Mouse (Mus musculus) lung, postnatal 14 days (tissue): ENCODE data around the gene Fbf1.
"Not testable (repeated sequence)": the region's sequence is repeated elsewhere in the genome, so short reads cannot be mapped to it uniquely, and the experiment has no call there.

Source experiments
- DNase-seq: peaks from one replicate; pipeline ENCODE4 v3.0.0; 2021

Gene Fbf1

DNA sequence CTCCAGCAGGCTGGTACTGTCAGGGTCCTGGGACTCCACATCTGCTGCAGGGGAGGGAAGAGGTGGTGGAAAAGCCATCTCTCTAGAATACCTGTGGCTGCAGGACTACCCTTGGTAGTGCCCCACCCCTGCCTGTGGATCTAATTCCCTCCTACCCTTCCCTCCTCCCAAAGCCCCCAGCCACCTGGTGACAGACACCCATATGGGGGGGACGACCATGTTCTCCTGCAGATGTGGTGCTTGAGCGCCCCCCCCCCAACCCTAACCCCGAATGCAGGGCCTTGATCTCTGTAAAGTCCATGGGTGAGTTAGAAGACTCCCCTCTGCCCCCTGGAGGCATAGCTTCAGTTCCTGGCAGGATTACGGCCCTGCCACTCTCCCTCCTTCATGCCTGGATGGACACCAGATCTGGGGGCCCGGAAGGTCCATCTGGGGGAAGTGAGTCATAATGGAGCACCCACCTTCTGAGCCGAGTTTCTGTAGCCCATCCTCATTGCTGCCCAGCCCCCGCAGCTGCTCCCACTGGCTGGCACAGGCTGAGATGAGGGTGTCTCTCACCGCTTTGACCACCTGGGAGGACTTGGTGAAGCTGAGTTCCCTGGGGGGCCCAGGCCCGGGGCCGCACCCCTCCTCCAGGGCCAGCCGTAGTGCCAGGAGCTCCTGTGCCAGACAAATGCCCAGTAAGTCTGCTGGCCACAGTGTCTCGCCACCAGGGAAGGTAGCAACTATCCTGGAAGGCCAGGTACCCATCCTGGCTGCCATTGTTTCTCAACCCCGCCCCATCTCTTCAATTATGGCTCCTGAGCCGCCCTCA, 60.8 kb downstream of the Fbf1 start:
- DNase-seq, result no peak

DNA sequence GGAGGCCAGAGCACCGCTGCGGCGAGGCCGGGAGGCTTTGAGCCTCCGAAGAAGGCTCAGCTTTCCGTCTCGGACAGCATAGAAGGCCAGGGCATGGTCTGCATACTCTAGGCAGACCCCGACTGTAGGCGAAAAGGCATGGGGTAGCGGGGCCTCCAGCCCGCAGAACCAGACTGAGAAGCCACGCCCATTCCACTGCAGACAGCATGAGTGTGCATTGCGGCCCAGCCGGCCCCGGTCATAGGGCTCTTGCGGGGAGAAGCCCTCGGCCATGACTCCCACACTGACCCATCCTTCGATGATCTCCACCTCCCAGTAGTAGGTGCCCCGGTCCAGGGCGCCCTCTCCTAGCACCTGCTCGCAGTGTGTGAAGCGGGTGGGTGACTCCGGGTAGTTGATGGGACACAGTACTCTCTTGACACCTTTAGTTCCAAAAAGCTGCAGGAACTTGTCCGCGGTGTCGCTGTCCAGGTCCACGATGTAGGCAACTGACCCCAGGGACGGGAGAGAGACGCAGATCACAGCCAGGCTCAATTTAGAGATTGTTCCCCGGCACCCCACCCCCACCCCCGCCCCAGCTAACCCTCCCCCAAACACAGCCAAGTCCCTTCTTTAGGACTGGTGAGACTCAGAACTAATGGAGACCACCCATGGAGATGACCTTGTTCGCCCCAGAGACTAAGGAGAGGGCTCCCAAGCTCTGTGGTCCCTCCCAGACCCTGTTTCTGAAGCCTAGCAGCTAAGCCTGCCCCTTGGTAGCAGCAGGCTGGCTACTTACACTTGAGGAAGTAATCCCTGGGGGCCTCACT, 61.6 kb downstream of the Fbf1 start:
- DNase-seq, result no peak

DNA sequence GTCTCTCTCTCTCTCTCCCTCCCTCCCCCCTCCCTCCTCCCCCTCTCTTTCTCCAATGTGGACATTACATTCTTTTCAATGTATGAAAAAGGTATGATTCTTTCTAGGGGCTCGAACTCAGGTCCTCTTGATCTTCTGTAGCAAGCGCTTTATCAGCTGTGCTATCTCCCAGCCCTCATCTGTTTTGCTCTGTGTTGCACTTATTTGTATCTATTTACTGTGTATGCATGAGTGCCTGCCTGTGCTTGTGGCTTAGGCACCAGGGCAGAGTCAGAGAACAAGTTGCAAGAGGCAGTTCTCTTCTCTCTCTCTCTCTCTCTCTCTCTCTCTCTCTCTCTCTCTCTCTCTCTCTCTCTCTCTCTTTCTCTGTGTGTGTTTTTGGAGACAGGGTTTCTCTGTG, 62.9 kb downstream of the Fbf1 start:
- no peak for DNase-seq

DNA sequence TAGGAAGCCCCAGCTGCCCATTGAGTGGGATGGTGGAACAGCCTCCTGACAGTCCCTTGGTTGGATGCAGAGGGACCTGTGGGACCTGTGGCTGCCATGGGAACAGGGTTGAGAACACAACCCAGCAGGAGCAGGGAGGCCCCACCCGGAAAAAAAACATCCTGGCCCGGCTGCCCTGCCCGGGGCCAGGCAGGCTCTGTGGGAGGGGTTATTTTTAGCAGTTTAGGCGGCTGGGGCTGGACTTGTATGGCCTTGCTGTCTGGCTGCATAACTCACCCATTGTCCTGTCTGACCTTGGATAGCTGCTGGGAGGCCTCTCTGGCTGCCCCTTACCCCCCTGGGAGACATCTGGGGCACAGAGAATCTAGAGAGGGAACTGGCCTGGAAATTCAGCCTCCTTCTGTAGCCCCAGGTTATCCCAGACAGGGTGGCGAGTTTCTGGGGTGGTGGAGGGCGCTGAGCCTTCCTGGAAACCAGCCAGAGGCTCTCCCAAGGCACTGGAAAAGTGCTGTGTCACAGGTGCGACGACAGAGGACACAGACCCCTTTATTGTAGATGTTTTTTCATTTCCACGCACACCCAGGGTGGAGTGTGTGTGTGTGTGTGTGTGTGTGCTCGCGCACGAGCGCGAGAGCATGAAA, 63.8 kb downstream of the Fbf1 start:
- peak; percentile 60 for DNase-seq

DNA sequence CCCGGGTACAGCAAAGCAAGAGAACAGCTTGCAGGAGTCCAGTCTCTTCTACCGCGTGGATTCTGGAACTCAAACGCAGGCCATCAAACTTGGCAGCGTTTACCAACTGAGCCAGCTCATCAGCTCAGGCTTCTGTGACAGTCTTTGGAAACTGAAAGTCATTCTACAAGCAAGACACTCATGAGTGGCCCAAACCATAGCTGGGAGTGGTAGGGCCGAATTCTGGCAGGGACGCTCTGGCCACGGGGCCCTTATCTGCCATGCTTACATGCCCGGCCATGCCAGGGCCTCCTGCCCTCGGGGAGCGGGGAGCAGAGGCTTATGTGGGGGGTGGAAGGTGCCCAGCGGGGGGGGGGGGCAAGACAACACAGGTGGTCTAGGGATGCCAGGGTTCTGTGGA, 64.4 kb downstream of the Fbf1 start:
- no peak for DNase-seq

DNA sequence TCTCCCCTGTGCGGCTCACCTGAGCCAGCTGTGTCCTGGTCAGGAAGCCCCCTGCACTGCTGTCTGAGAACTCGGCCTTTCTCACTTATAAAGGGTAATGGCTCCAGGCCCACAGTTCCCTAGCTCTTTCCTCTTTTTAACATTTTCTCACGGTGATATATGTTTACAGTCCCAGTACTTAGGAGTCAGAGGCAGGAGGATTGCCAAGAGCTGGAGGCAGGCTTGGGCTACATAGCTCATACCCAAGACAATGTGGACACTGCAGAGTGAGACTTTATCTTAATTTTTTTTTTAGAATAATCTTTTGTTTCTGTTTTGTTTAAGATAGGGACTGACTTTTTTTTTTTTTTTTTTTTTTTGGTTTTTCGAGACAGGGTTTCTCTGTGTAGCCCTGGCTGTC, 65.5 kb downstream of the Fbf1 start:
- DNase-seq, result no peak

DNA sequence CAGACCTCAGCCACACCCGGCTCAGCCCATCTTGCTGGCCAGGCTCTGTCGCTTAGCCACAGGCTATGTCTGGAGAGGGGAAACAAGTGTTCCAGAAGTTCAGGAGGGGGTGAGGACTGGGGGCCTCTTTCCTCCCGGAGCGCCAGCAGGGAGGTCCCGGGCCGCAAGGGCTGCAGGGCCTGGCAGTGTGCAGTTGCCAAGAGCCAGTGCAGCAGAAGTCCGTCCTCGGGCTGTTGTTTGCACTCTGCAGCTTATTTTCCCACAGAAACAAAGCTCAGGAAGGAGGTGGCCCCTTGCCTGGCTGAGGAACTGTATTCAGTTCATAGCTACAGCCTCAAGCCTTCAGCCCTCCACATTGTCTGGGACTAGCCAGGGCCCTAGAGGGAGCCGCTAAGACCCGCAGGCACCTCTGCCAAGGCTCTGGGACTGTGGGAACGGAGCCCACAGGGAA, 66.0 kb downstream of the Fbf1 start:
- peak; percentile 59 for DNase-seq

DNA sequence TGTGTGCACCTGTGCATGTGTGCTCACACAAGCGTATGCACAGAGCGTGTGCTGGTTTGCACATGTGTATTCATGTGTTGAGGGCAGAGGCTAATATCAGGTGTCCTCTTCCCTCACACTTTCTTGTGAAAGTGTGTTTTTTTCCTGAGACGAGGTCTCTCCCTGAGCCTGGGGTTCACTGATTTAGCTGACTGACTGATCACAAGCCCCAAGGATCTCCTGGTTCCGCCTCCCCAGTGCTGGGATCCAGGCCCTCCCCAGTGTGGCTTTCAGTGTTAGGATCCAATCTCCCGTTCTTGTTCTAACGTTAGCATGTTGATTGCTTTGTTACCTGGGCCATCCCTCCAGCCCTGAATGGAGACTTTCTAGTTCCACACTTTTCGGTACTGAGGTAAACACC, 67.1 kb downstream of the Fbf1 start:
- DNase-seq, result no peak

DNA sequence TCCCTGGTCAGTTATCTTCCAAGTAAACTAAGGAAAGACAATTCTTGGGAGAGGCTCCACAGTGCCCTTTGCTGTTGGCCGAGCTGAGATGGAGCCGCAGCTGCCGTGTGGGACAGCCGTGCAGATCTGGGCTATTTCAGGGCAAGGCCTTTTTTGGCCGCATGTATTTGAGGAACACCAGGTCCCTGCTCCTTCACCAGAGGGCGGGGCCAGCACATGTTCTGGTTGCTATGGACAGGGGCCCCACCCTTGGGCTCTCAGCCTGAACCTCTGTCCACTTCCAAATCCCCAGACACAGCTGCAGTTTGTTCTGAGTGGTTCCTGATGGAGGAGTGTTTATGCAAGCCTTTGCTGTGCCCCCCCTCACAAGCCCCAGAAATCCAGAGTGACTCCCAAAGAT, 67.6 kb downstream of the Fbf1 start:
- peak; percentile 68 for DNase-seq

DNA sequence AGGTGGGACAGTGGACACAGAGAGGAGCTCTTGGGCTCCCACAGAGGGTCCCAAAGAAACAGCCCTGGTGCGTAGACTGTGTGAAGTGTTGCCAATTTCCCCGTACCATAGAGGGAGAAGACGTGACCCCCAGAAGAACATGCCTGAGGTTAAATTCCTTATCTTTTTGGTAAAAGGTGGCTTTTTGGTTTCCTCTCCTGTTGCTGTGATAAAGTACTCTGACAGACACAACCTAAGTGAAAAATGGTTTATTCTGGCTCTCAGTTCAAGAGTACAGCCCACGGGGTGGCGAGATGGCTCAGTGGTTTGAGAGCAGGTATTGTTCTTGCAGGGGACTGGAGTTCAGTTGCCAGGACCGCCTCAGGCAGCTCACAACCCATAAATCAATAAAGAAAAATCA, 68.5 kb downstream of the Fbf1 start:
- no peak for DNase-seq

DNA sequence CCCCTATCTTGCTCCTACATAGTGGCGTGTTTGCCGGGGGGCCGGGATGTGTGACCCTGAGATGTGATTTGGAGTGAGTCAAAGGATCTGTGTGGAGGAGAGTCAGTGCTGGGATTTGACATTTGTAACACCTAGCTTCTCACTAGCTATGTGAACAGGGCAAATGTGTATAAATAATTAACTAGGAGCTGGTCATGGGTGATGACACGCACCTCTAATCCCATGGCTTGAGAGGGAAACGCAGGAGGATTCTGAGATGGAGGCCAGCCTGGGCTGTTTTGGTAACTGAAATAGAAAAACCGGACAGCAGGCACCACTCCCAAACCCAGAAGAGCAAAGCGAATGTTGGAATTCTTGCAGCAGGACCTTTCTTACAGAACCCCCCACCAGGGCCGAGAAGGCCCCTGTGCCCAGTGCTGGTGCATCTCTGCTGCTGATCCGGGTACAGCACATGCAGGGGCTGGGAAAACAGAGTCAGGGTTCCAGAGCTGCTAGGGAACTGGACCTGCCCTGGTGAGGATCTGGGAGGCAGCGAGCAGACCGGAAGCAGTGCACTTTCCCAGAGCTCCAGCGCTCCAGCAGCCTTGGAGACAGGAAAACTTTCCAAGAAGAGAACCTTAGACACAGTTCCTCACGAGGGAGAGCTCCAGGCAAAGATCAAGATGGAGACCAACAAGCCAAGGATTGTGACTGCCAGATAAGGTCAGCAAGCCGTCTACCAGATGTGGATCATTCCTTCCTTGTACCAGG, 69.1 kb downstream of the Fbf1 start:
- no peak for DNase-seq

DNA sequence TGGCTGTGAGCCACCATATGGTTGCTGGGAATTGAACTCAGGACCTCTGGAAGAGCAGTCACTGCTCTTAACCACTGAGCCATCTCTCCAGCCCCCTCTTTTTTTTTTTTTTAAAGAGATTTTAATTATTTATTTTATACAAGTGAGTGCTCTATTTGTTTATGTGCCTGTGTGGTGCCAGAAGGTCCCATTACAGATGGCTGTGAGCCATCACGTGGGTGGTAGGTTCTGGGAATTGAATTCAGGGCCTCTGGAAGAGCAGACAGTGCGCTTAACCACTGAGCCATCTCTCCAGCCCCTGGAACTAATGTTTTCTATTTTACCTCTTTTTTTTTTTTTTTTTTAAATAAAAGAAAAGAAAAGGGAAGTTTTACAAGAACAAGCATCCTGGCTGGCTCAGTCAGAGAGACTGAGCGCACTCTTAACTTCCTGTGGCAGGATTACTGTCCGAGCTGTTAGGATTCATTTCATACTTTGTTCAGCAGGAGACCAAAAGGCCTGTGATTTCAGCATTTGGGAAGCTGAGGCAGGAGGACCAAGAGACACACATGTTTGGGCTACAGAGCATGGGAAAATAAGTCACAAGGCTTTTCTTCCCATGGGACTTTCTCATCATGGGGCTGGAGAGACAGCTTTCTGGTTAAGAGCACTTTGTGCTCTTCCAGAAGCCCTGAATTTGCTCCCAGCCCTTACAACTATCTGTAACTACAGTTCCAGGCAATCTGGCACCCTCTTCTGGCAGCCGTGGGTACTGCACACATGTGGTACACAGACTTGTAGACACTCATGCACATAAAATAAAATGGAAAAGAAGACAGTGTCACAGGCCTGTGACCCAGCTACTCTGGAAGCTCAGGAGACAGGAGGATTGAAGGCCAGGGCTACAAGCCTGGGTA, 71.5 kb downstream of the Fbf1 start:
- no peak for DNase-seq

DNA sequence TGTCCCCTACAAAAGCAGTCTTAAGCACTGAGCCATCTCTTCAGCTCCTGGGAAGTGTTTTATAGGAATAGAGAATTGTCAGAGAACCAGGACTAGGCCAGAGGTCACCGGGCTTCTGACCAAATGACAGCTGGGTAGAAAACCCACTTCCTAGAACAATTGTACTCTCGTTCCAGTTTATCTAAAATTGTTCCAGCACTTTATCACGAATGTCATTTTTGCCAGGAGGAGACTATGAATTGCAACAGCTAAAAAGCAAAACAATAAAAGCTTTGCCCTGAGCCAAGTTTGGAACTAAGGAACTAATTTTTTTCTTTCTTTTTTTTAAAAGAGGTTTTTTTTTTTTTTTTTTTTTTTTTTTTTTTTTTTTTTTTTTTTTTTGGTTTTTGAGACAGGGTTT, 72.4 kb downstream of the Fbf1 start:
- peak; percentile 71 for DNase-seq

DNA sequence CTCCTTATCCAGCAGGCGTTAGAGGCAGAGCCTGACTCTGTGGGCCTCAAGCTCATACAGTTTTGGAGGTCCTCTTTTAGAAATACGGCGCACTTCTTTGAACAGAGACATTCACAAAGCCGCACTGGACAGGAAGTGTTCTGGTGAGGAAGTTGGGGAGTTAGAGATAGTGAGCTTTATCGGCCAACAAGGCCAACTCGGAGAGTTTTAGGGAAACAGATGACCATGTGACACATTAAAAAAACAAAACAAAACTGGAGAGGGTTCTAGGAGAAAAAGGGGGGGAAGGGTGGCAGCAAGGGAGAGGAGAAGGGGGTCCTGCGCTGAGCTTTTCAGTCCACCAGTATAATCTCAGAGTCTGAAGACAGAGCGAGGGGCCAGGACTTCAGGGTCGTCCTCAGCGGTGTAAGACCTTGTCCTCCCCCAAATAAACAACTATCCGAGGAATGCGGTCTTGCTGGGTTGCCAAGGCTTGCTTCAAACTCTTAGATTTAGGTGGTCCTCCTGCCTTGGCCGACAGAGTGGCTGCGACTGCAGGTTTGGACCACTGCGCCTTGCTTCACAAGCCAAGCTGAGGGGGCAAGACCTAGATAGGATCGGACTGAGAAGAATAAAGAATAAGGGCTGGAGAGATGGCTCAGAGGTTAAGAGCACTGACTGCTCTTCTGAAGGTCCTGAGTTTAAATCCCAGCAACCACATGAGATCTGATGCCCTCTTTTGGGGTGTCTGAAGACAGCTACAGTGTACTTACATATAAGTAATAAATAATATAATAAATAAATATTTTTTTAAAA, 74.0 kb downstream of the Fbf1 start:
- DNase-seq, result no peak

DNA sequence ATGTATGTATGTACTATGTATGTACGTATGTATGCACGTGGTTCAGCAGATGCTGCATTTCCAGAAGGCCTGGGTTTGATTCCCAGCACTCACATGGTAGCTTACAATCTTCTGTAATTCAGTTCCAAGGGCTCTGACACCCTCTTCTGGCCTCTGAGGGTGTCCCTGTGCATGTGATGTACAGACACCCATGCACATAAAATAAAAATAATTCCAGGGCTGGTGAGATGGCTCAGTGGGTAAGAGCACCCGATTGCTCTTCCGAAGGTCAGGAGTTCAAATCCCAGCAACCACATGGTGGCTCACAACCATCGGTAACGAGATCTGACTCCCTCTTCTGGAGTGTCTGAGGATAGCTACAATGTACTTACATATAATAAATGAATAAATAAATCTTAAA, 75.0 kb downstream of the Fbf1 start:
- not testable (repeated sequence) for DNase-seq
